Mouse (Mus musculus) heart, embryonic 12.5 days (tissue): Measurements from ENCODE around the gene Ostn. TPM values are rescaled to one million over a fixed set of nuclear protein-coding genes. Genes with fewer than 3 reads are reported as not detected.

Experiments used
- polyA plus RNA-seq: library from polyadenylated mRNA; unstranded; fragments of >200 nt; fragmentation: Nextera tagmentation; extraction: Ambion mirVana; gene quantifications from 2 replicates; pipeline ENCODE4 v1.2.1, GENCODE M21; 2016

Gene Ostn
- polyA plus RNA-seq, 1 experiment from 2014 or later: not detected

Other genes with a start within 250 kb of the Ostn start
- 5.5 and 6.4 TPM in 2 replicates for gene Uts2b, start 62.8 kb downstream of the Ostn start, polyA plus RNA-seq
- 44.3 and 48.9 TPM in 2 replicates for gene Ccdc50, start 81.4 kb downstream of the Ostn start, polyA plus RNA-seq